Mouse (Mus musculus) retina, postnatal 1 day (tissue): ENCODE data around the gene Ugt2b37.
"Not testable (repeated sequence)": the region's sequence is repeated elsewhere in the genome, so short reads cannot be mapped to it uniquely, and the experiment has no call there.

Source experiments
- DNase-seq: peaks from one replicate; pipeline ENCODE4 v3.0.0-alpha.2; 2012

The Ugt2b37 gene

GRCm38 (mm10) chr5:87254676-87255075 lies at the start of gene Ugt2b37:
Gene Ugt2b37, minus strand, starts transcription at chr5:87254804.
- DNase-seq: not testable (repeated sequence)

GRCm38 (mm10) chr5:87286180-87286579 lies 31.6 kb upstream of the Ugt2b37 start:
- DNase-seq: not testable (repeated sequence)

- not testable (repeated sequence) for DNase-seq
These were observed 21.4 kb upstream of the Ugt2b37 start for GRCm38 (mm10) chr5:87275986-87276385.

- DNase-seq: no peak
These were observed 21.0 kb upstream of the Ugt2b37 start for GRCm38 (mm10) chr5:87275581-87275980.

GRCm38 (mm10) chr5:87255831-87256230 lies 1.2 kb upstream of the Ugt2b37 start:
- DNase-seq: no peak

- DNase-seq: not testable (repeated sequence)
These were observed 12.5 kb downstream of the Ugt2b37 start for GRCm38 (mm10) chr5:87242140-87242539.

- not testable (repeated sequence) for DNase-seq
These were observed 58.2 kb downstream of the Ugt2b37 start for GRCm38 (mm10) chr5:87196430-87196829.
